ENCODE assay signal across 12 mouse cellular contexts in the genomic region with DNA sequence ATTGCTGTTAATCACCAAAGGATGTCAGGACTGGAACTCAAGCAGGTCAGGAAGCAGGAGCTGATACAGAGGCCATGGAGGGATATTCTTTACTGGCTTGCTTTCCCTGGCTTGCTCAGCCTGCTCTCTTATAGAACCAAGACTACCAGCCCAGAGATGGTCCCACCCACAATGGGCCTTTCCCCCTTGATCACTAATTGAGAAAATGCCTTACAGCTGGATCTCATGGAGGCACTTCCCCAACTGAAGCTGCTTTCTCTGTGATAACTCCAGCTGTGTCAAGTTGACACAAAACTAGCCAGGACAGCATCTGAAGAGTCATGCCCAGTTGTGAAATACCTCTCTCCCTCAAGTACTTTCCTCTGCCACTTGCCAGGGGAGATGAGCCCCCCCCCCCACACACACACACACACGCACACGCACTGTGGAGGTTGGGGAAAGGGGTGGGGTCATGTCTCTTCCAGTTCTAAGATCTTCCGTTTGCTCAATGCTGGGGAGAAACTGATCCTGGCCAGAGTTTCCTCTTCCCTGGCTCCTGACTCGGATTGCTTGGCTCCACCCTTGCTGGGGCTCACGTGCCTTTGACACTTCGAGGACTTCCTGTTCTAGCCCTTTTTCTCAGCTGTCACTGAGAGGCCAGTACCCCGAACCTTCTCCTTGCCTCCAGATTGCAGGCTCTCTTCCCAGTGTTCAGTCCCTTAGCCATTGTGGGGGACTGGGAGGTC. TPM values are rescaled to one million over a fixed set of nuclear protein-coding genes. Genes with fewer than 3 reads are reported as not detected.
DNase-seq lines count a peak whose midpoint lies in the region; ATAC-seq and TF ChIP-seq lines count a peak whose summit lies in the region.
"Not testable (repeated sequence)": the region's sequence is repeated elsewhere in the genome, so short reads cannot be mapped to it uniquely, and the experiment has no call there.
"Had no signal": no experiment of that assay in that cellular context is flagged by ENCODE, and none has a peak within 500 bp of the region (broad histone marks: within the 10 kb centered on the region; RNA-seq: fewer than 3 reads in every experiment).

No protein-coding gene starts in this region.

- 64% methylated on average over 7 of the region's 7 CpGs for WGBS in forebrain, embryonic 10.5 days
- 43% methylated on average over 7 of the region's 7 CpGs for WGBS in heart, embryonic 13.5 days
- WGBS in kidney, adult 2 months, result 18% methylated on average over 7 of the region's 7 CpGs
- 24% methylated on average over 7 of the region's 7 CpGs for WGBS in liver, embryonic 13.5 days (ENCODE audit: insufficient replicate concordance)
- WGBS in midbrain, postnatal 0 days, result 72% methylated on average over 7 of the region's 7 CpGs
- 22% methylated on average over 7 of the region's 7 CpGs for WGBS in stomach, embryonic 16.5 days

- peak; percentile 68 for DNase-seq in adipocyte (ENCODE audit: low spot score)
- not testable (repeated sequence) for DNase-seq in forebrain, embryonic 10.5 days (ENCODE audit: extremely low spot score, low spot score); liver, embryonic 13.5 days; midbrain, postnatal 0 days (ENCODE audit: low spot score)
- DNase-seq in kidney, adult 2 months, result peak; percentile 44
- DNase-seq in lung, postnatal 25 days (ENCODE audit: low spot score), result peak; percentile 71

- TF ChIP-seq POLR2A in kidney, adult 2 months (IDR thresholded peaks at IDR 0.05; ENCODE audit: low read depth, low read length), result not testable (repeated sequence)

- not testable (repeated sequence) for H3K27ac ChIP-seq in forebrain, embryonic 10.5 days; kidney, adult 2 months (ENCODE audit: insufficient read depth, low read depth, low read length)
- H3K27ac ChIP-seq in heart, embryonic 13.5 days (replicated peaks), result peak overlapping the region; percentile 29
- H3K27ac ChIP-seq in liver, embryonic 13.5 days, result peak overlapping the region; percentile 96
- H3K27ac ChIP-seq in midbrain, postnatal 0 days (ENCODE audit: low read depth, low read length), result 0 out of 2 replicates have a peak overlapping the region, but pooled peaks have one; percentile 1
- H3K27ac ChIP-seq in stomach, embryonic 16.5 days (ENCODE audit: low read length), result peak overlapping the region; percentile 61

- peaks cover 48% of the 10 kb centered on the region for H3K36me3 ChIP-seq in forebrain, embryonic 10.5 days (replicated peaks)
- peaks cover 42% of the 10 kb centered on the region for H3K36me3 ChIP-seq in heart, embryonic 13.5 days
- H3K36me3 ChIP-seq in kidney, adult 2 months (ENCODE audit: control insufficient read depth, insufficient read depth, low read length), result not testable (repeated sequence)
- peaks cover 46% of the 10 kb centered on the region for H3K36me3 ChIP-seq in liver, embryonic 13.5 days
- H3K36me3 ChIP-seq in midbrain, postnatal 0 days (ENCODE audit: insufficient read depth, low read length), result peaks cover 31% of the 10 kb centered on the region
- H3K36me3 ChIP-seq in stomach, embryonic 16.5 days (ENCODE audit: control insufficient read depth, insufficient read depth, low read length), result peaks cover 17% of the 10 kb centered on the region; the same call in 1 of the 2 replicates

- not testable (repeated sequence) for TF ChIP-seq CTCF in kidney, adult 2 months (conservative IDR thresholded peaks at IDR 0.05; ENCODE audit: insufficient read depth, insufficient read length, low read depth, low read length); midbrain, postnatal 0 days (IDR thresholded peaks at IDR 0.05)

- peaks cover 47% of the 10 kb centered on the region for H3K4me1 ChIP-seq in forebrain, embryonic 10.5 days
- H3K4me1 ChIP-seq in heart, embryonic 13.5 days, result peaks cover 43% of the 10 kb centered on the region
- H3K4me1 ChIP-seq in kidney, adult 2 months (ENCODE audit: control insufficient read depth, insufficient read depth, low read length), result not testable (repeated sequence)
- peaks cover 62% of the 10 kb centered on the region for H3K4me1 ChIP-seq in liver, embryonic 13.5 days (replicated peaks)
- H3K4me1 ChIP-seq in midbrain, postnatal 0 days (ENCODE audit: insufficient read depth, low read length), result peaks cover 11% of the 10 kb centered on the region
- H3K4me1 ChIP-seq in stomach, embryonic 16.5 days (ENCODE audit: control insufficient read depth, insufficient read depth, low read length), result peaks cover 28% of the 10 kb centered on the region

- not testable (repeated sequence) for H3K9me3 ChIP-seq in forebrain, embryonic 10.5 days; heart, embryonic 13.5 days; liver, embryonic 13.5 days (replicated peaks); midbrain, postnatal 0 days (ENCODE audit: low read length); stomach, embryonic 16.5 days (replicated peaks; ENCODE audit: control insufficient read depth, low read length)

- H3K4me2 ChIP-seq in heart, embryonic 13.5 days, result peak overlapping the region; percentile 78
- peak overlapping the region; percentile 87 for H3K4me2 ChIP-seq in liver, embryonic 13.5 days
- H3K4me2 ChIP-seq in midbrain, postnatal 0 days (ENCODE audit: low read depth, low read length, poor library complexity, severe bottlenecking), result not testable (repeated sequence)
- H3K4me2 ChIP-seq in stomach, embryonic 16.5 days (ENCODE audit: low read depth, low read length), result peak overlapping the region; percentile 19

- not testable (repeated sequence) for ATAC-seq in heart, embryonic 13.5 days (ENCODE audit: extremely low read depth, insufficient number of reproducible peaks, low FRiP score, low TSS enrichment); liver, embryonic 13.5 days (ENCODE audit: low read depth); midbrain, postnatal 0 days (ENCODE audit: low FRiP score); stomach, embryonic 16.5 days (ENCODE audit: insufficient read depth, low FRiP score)

- not testable (repeated sequence) for H3K27me3 ChIP-seq in forebrain, embryonic 10.5 days (ENCODE audit: poor library complexity, severe bottlenecking); heart, embryonic 13.5 days (replicated peaks); kidney, adult 2 months (replicated peaks; ENCODE audit: control insufficient read depth, insufficient read depth, low read length); liver, embryonic 13.5 days; midbrain, postnatal 0 days (ENCODE audit: insufficient read depth, low read length); stomach, embryonic 16.5 days (ENCODE audit: control insufficient read depth, insufficient read depth, low read length)

- peak overlapping the region; percentile 54 for H3K9ac ChIP-seq in heart, embryonic 13.5 days
- H3K9ac ChIP-seq in liver, embryonic 13.5 days, result peak overlapping the region; percentile 33
- not testable (repeated sequence) for H3K9ac ChIP-seq in midbrain, postnatal 0 days (replicated peaks; ENCODE audit: low read length, poor library complexity, severe bottlenecking)
- H3K9ac ChIP-seq in stomach, embryonic 16.5 days (ENCODE audit: low read length), result peak overlapping the region; percentile 23; the same call in 1 of the 2 replicates

- peak overlapping the region; percentile 5; the same call in 1 of the 2 replicates for H3K4me3 ChIP-seq in forebrain, embryonic 10.5 days
- not testable (repeated sequence) for H3K4me3 ChIP-seq in heart, embryonic 13.5 days; kidney, adult 2 months (ENCODE audit: insufficient read depth, low read depth, low read length); midbrain, postnatal 0 days (ENCODE audit: low read depth, low read length); stomach, embryonic 16.5 days (replicated peaks; ENCODE audit: low read length)
- H3K4me3 ChIP-seq in liver, embryonic 13.5 days (replicated peaks), result peak overlapping the region; percentile 91; the same call in 1 of the 2 replicates

RNA-seq across cellular contexts. Expression of gene Gga1, which starts 2.0 kb away (rescaled TPM):
- 46.8 and 52.6 TPM in 2 replicates for polyA plus RNA-seq in forebrain, embryonic 10.5 days (2016; fragmentation: Nextera tagmentation; extraction: Ambion mirVana)
- 44.3 and 46.2 TPM in 2 replicates for polyA plus RNA-seq in heart, embryonic 13.5 days (2015; fragmentation: Nextera tagmentation; extraction: Ambion mirVana)
- 56.5 and 68.1 TPM in 2 replicates for polyA plus RNA-seq in kidney, adult 2 months (2012; rRNA removed)
- polyA plus RNA-seq in liver, embryonic 13.5 days (2015; fragmentation: Nextera tagmentation; extraction: Ambion mirVana), result 20.7 and 23.7 TPM in 2 replicates
- total RNA-seq in midbrain, postnatal 0 days (2014; rRNA removed), result 37.0 and 42.8 TPM in 2 replicates
- polyA plus RNA-seq in midbrain, postnatal 0 days (2015; fragmentation: Nextera tagmentation; extraction: Ambion mirVana), result 42.4 and 43.4 TPM in 2 replicates
- 48.4 and 51.4 TPM in 2 replicates for polyA plus RNA-seq in stomach, embryonic 16.5 days (2015; fragmentation: Nextera tagmentation; extraction: Ambion mirVana)

RNA-seq across cellular contexts. Expression of gene Gm49510, which starts 20.5 kb away (rescaled TPM):
- 0.23 and 0.35 TPM in 2 replicates for polyA plus RNA-seq in forebrain, embryonic 10.5 days (2016; fragmentation: Nextera tagmentation; extraction: Ambion mirVana)
- polyA plus RNA-seq in heart, embryonic 13.5 days (2015; fragmentation: Nextera tagmentation; extraction: Ambion mirVana), result 0.20 and 0.31 TPM in 2 replicates
- 0.03 TPM in 1 of 2 replicates, not detected in the other for polyA plus RNA-seq in kidney, adult 2 months (2012; rRNA removed)
- polyA plus RNA-seq in liver, embryonic 13.5 days (2015; fragmentation: Nextera tagmentation; extraction: Ambion mirVana), result 0.15 and 0.16 TPM in 2 replicates
- total RNA-seq in midbrain, postnatal 0 days (2014; rRNA removed), result 1.7 TPM in 1 of 2 replicates, not detected in the other
- 0.17 TPM in 1 of 2 replicates, not detected in the other for polyA plus RNA-seq in midbrain, postnatal 0 days (2015; fragmentation: Nextera tagmentation; extraction: Ambion mirVana)
- polyA plus RNA-seq in stomach, embryonic 16.5 days (2015; fragmentation: Nextera tagmentation; extraction: Ambion mirVana), result 0.32 and 0.46 TPM in 2 replicates
- total RNA-seq: heart, postnatal 14 days had no signal

RNA-seq across cellular contexts. Expression of gene Sh3bp1, which starts 20.6 kb away (rescaled TPM):
- polyA plus RNA-seq in forebrain, embryonic 10.5 days (2016; fragmentation: Nextera tagmentation; extraction: Ambion mirVana), result 21.0 and 21.5 TPM in 2 replicates
- 18.8 and 19.5 TPM in 2 replicates for polyA plus RNA-seq in heart, embryonic 13.5 days (2015; fragmentation: Nextera tagmentation; extraction: Ambion mirVana)
- 26.2 and 30.0 TPM in 2 replicates for polyA plus RNA-seq in kidney, adult 2 months (2012; rRNA removed)
- polyA plus RNA-seq in liver, embryonic 13.5 days (2015; fragmentation: Nextera tagmentation; extraction: Ambion mirVana), result 17.7 and 22.2 TPM in 2 replicates
- 4.2 and 4.5 TPM in 2 replicates for total RNA-seq in midbrain, postnatal 0 days (2014; rRNA removed)
- polyA plus RNA-seq in midbrain, postnatal 0 days (2015; fragmentation: Nextera tagmentation; extraction: Ambion mirVana), result 4.0 and 4.7 TPM in 2 replicates
- 42.1 and 44.5 TPM in 2 replicates for polyA plus RNA-seq in stomach, embryonic 16.5 days (2015; fragmentation: Nextera tagmentation; extraction: Ambion mirVana)

RNA-seq across cellular contexts. Expression of gene Lgals2, which starts 23.6 kb away (rescaled TPM):
- polyA plus RNA-seq in forebrain, embryonic 10.5 days (2016; fragmentation: Nextera tagmentation; extraction: Ambion mirVana), result not detected in 2 replicates
- polyA plus RNA-seq in heart, embryonic 13.5 days (2015; fragmentation: Nextera tagmentation; extraction: Ambion mirVana), result 0.82 TPM in 1 of 2 replicates, not detected in the other
- 0.24 and 0.25 TPM in 2 replicates for polyA plus RNA-seq in kidney, adult 2 months (2012; rRNA removed)
- polyA plus RNA-seq in liver, embryonic 13.5 days (2015; fragmentation: Nextera tagmentation; extraction: Ambion mirVana), result 10.0 and 13.7 TPM in 2 replicates
- total RNA-seq in midbrain, postnatal 0 days (2014; rRNA removed), result not detected in 2 replicates
- polyA plus RNA-seq in midbrain, postnatal 0 days (2015; fragmentation: Nextera tagmentation; extraction: Ambion mirVana), result not detected in 2 replicates
- polyA plus RNA-seq in stomach, embryonic 16.5 days (2015; fragmentation: Nextera tagmentation; extraction: Ambion mirVana), result 86.6 and 122 TPM in 2 replicates
- total RNA-seq: left cerebral cortex, postnatal 36 days had no signal
- polyA plus RNA-seq: erythroblast, embryonic 14.5 days; neural tube, embryonic 11.5 days had no signal

RNA-seq across cellular contexts. Expression of gene Pdxp, which starts 34.8 kb away (rescaled TPM):
- polyA plus RNA-seq in forebrain, embryonic 10.5 days (2016; fragmentation: Nextera tagmentation; extraction: Ambion mirVana), result 26.1 and 26.9 TPM in 2 replicates
- polyA plus RNA-seq in heart, embryonic 13.5 days (2015; fragmentation: Nextera tagmentation; extraction: Ambion mirVana), result 20.2 and 21.2 TPM in 2 replicates
- polyA plus RNA-seq in kidney, adult 2 months (2012; rRNA removed), result 1.7 and 1.9 TPM in 2 replicates
- polyA plus RNA-seq in liver, embryonic 13.5 days (2015; fragmentation: Nextera tagmentation; extraction: Ambion mirVana), result 6.9 and 7.4 TPM in 2 replicates
- total RNA-seq in midbrain, postnatal 0 days (2014; rRNA removed), result 350 and 364 TPM in 2 replicates
- 171 and 181 TPM in 2 replicates for polyA plus RNA-seq in midbrain, postnatal 0 days (2015; fragmentation: Nextera tagmentation; extraction: Ambion mirVana)
- polyA plus RNA-seq in stomach, embryonic 16.5 days (2015; fragmentation: Nextera tagmentation; extraction: Ambion mirVana), result 5.1 and 5.9 TPM in 2 replicates
